Mouse (Mus musculus) megakaryocyte, adult 5-6 weeks (primary cell): Measurements from ENCODE around the gene Rpl12. TPM values are rescaled to one million over a fixed set of nuclear protein-coding genes. Genes with fewer than 3 reads are reported as not detected.
"Not testable (repeated sequence)": the region's sequence is repeated elsewhere in the genome, so short reads cannot be mapped to it uniquely, and the experiment has no call there.

Experiments used
- ATAC-seq: 2 replicates; pipeline ENCODE4 v1.8.0; 2016; ENCODE audit warnings: mild to moderate bottlenecking, inconsistent platforms; ENCODE audit not compliant: poor library complexity, severe bottlenecking
- total RNA-seq, 2 experiments: library from RNA; stranded (forward) in 1 of 2; stranded (reverse) in 1 of 2; fragments of 153-499, 151-499 nt in 1 of 2; fragments of 221-1000, 200-1000 nt in 1 of 2; gene quantifications; 2 replicates each; pipeline versions ENCODE4 v1.2.3 to v1.2.4; 2015 to 2017

The Rpl12 gene
- total RNA-seq, 2 experiments from 2014 or later: 1,103 to 1,104 TPM

DNA sequence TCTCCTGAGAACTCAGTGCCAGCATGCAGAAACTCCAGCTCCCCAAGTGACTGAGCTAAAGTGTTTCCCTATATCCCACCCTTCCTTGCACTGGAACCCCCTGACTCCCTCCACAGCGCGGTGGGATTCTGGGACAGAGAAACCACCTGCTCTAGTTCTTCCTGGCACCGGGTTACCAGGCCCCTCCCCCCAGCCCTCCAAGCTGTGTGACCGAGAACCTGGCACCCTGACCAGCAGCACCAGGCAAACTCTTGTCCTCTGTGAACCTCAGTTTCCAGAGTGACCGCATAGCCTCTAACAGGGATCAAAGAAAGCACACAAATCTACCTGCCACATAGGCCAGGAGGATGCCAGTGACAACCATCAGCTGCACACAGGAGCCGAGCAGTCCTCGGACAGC is 18.3 kb downstream of the Rpl12 start:
- no peak for ATAC-seq

DNA sequence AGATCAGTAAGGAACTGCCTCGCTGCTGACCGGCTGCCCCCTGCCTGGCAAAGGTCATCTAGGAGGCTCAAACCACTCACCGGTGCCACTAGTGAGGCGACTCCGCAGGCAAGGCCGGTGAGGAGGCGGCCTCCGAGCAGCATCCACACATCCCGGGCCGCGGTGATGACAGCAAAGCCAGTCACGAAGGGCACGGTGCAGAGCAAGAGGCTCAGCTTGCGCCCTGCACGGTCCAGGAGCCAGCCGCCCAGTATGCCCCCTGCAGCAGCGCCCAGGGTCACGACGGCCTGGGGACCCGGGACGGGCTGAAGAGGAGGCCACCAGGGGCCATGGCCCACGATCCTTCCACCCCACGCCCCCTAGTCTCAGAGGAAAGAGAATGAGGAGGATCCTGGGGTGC is 19.9 kb downstream of the Rpl12 start:
- ATAC-seq: peak; percentile 28; the same call in 1 of the 2 replicates

- ATAC-seq: peak; percentile 98
Observed at GRCm38 (mm10) chr2:32981725-32982271, 20.4 kb downstream of the Rpl12 start, which contains the start of gene Slc2a8. Gene Slc2a8 (minus strand): TSS chr2:32982083.

DNA sequence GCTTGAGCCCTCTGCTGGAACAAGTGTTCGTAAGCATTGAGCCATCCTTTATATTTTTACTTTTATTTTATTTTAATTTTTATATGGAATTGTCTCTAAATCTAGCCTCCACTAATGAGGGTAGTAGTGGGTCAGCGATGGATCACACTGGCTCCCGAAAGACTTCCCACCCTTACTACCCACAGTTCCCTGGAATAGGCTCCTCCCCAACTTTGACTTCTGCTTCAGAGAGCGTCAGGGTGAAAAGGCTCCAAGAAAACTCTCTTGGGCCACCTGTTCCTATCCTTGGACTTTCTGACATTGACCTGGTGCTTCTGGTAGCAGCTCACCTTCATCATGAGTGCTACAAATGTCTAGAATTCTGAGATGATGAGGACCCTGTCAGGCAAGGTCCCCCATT is 21.3 kb downstream of the Rpl12 start:
- ATAC-seq: no peak

- ATAC-seq: no peak
Observed at GRCm38 (mm10) chr2:32983617-32984016, 22.3 kb downstream of the Rpl12 start.

DNA sequence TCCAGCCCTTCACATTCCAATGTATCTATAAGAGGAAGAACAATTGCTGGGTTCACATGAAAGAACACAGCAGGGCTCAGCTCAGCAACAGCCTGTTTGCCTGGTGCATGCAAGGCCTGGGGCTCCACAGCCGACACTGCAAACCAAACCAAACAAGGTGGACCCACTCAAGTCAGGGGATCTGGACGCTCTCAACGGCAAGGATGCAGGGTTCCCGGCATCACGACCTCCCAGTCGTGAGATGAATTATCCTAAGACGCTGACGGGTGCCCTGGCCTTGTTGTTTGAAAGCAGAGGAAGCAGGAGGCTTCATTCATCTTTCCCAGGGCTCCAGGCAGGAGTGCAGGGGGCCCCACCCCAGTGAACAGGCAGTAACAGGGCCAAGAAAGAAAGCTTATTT is 24.5 kb downstream of the Rpl12 start:
- no peak for ATAC-seq

DNA sequence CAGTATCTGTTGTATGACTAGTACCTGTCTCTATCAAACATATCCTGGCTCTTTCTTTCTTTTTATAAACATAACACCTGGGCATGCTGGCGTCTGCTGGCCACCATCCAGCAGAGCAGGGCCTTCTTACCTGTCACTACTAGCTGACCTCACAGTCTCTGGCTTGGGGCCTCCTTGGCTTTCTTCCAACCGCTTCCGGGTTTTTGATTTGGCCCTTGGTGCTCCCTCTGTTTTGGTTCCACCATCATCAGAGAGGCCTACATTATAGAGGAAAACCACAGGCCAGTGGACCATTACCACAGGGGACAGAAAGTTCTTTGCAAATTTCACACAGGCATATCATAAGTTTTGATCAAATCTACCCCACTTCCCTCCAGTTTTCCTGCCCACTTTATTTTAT is 28.0 kb downstream of the Rpl12 start:
- no peak for ATAC-seq

- ATAC-seq: no peak
Observed at GRCm38 (mm10) chr2:32990167-32990832, 28.9 kb downstream of the Rpl12 start.

GRCm38 (mm10) chr2:32992130-32992529 is 30.8 kb downstream of the Rpl12 start:
- peak; percentile 40; the same call in 1 of the 2 replicates for ATAC-seq

GRCm38 (mm10) chr2:32997081-32997480 is 35.7 kb downstream of the Rpl12 start:
- ATAC-seq: no peak

DNA sequence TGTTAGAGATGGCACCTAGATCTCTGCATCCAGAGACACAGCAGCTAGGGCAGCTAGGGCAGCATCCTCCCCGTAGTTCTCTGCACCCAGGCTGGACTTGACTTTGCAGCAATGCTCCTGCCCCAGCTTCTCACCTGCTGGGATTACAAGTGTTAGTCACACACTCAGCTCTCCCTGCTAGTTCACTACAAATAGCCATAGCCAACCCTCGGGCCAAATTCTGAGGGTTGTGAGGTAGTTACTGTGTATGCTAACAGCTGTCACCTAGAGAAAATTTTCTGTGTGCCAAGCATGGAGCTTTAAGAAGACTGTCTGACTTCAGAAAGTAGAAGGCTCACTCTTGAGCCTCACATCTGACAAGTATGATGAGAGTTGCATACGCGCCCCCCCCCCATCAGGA is 36.4 kb downstream of the Rpl12 start:
- no peak for ATAC-seq

- ATAC-seq: no peak
Observed at GRCm38 (mm10) chr2:32999752-33000151, 38.4 kb downstream of the Rpl12 start.

- ATAC-seq: no peak
Observed at GRCm38 (mm10) chr2:33002144-33002543, 40.8 kb downstream of the Rpl12 start.

- no peak for ATAC-seq
Observed at GRCm38 (mm10) chr2:33005041-33005440, 43.7 kb downstream of the Rpl12 start.

DNA sequence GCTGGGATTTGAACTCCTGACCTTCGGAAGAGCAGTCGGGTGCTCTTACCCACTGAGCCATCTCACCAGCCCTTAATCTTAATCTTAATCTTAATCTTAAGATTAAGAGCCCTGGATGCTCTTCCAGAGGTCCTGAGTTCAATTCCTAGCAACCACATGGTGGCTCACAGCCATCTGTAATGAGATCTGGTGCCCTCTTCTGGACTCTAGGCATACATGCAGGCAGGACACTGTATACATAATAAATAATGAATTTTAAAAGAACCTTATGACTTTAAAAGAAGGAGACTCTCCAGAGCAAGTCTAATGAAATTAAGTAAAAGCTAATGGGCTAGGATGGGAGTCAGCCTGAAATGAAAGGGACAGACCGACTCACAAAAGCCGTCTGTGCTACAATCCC is 47.7 kb downstream of the Rpl12 start:
- not testable (repeated sequence) for ATAC-seq

DNA sequence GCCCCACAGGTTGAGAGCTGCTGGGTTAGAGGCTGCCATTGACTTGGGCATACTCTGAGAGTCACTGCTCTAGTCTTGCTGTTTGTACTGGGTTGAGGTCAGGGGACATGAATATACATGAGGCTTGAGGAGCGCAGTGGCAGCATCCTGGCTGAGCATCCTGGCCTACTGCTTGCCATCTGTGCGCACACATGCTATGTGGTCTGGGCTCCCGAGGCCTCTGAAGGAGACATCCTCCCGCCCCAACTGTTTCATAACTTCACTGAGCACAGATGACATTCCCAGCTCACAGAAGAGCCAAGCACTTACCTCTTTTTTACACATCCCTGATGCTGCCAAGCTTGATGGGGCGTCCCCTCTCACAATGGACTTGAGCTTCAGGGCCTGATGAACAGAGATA is 53.5 kb downstream of the Rpl12 start:
- ATAC-seq: no peak

Other genes starting within 250 kb of the Rpl12 start
- 82.1 and 84.4 TPM in 2 replicates for gene Cdk9, start 248.5 kb upstream of the Rpl12 start, total RNA-seq (2015)
- 73.9 and 79.2 TPM in 2 replicates for gene Cdk9, start 248.5 kb upstream of the Rpl12 start, total RNA-seq (2017)
- 49.8 and 56.2 TPM in 2 replicates for gene Sh2d3c, start 240.5 kb upstream of the Rpl12 start, total RNA-seq (2015)
- gene Sh2d3c, start 240.5 kb upstream of the Rpl12 start, total RNA-seq (2017): 30.1 and 38.2 TPM in 2 replicates
- gene 6330409D20Rik, start 220.5 kb upstream of the Rpl12 start, total RNA-seq (2015): not detected in 2 replicates
- gene 6330409D20Rik, start 220.5 kb upstream of the Rpl12 start, total RNA-seq (2017): not detected in 2 replicates
- gene Tor2a, start 204.3 kb upstream of the Rpl12 start, total RNA-seq (2015): 19.0 and 24.2 TPM in 2 replicates
- gene Tor2a, start 204.3 kb upstream of the Rpl12 start, total RNA-seq (2017): 17.7 and 17.8 TPM in 2 replicates
- not detected in 2 replicates for gene Ttc16, start 185.9 kb upstream of the Rpl12 start, total RNA-seq (2015)
- not detected in 2 replicates for gene Ttc16, start 185.9 kb upstream of the Rpl12 start, total RNA-seq (2017)
- gene Ptrh1, start 185.8 kb upstream of the Rpl12 start, total RNA-seq (2015): 0.57 TPM in 1 of 2 replicates, not detected in the other
- gene Ptrh1, start 185.8 kb upstream of the Rpl12 start, total RNA-seq (2017): 0.88 and 5.4 TPM in 2 replicates
- not detected in 2 replicates for gene Cfap157, start 177.1 kb upstream of the Rpl12 start, total RNA-seq (2015)
- gene Cfap157, start 177.1 kb upstream of the Rpl12 start, total RNA-seq (2017): not detected in 2 replicates
- gene Stxbp1, start 114.3 kb upstream of the Rpl12 start, total RNA-seq (2015): 0.09 and 0.30 TPM in 2 replicates
- 0.48 and 1.3 TPM in 2 replicates for gene Stxbp1, start 114.3 kb upstream of the Rpl12 start, total RNA-seq (2017)
- 18.4 and 20.9 TPM in 2 replicates for gene Fam129b, start 85.4 kb upstream of the Rpl12 start, total RNA-seq (2015)
- gene Fam129b, start 85.4 kb upstream of the Rpl12 start, total RNA-seq (2017): 38.3 and 40.7 TPM in 2 replicates
- gene Lrsam1, start 55 bp downstream of the Rpl12 start, total RNA-seq (2015): 3.2 and 5.5 TPM in 2 replicates
- gene Lrsam1, start 55 bp downstream of the Rpl12 start, total RNA-seq (2017): 7.2 and 10.6 TPM in 2 replicates
- 1.4 and 1.5 TPM in 2 replicates for gene Slc2a8, start 20.5 kb downstream of the Rpl12 start, total RNA-seq (2015)
- gene Slc2a8, start 20.5 kb downstream of the Rpl12 start, total RNA-seq (2017): 0.89 and 1.8 TPM in 2 replicates
- gene Garnl3, start 170.1 kb downstream of the Rpl12 start, total RNA-seq (2015): 0.20 and 0.82 TPM in 2 replicates
- 2.7 and 5.7 TPM in 2 replicates for gene Garnl3, start 170.1 kb downstream of the Rpl12 start, total RNA-seq (2017)